Mouse (Mus musculus): ENCODE measurements around the gene Fbxw8.

GRCm38 (mm10) chr5:118154839-118155564 lies at the start of gene Fbxw8:
- TF ChIP-seq TAL1 (conservative IDR thresholded peaks at IDR 0.05; ENCODE audit: low read depth, low read length) (no peak), CTCF (IDR thresholded peaks at IDR 0.05; ENCODE audit: low read depth, low read length) (no peak), GATA1 (IDR thresholded peaks at IDR 0.05; ENCODE audit: borderline replicate concordance, low read length) (no peak)

All from G1E (cell line).